Mouse (Mus musculus) thymus, postnatal 10 days (tissue): ENCODE results near the gene Ddx49.

Source experiments
- DNase-seq, 2 experiments: peaks; one replicate each; pipeline ENCODE4 v3.0.0; 2021; ENCODE audit warnings: low spot score in 2 of 2

Ddx49 gene

DNA sequence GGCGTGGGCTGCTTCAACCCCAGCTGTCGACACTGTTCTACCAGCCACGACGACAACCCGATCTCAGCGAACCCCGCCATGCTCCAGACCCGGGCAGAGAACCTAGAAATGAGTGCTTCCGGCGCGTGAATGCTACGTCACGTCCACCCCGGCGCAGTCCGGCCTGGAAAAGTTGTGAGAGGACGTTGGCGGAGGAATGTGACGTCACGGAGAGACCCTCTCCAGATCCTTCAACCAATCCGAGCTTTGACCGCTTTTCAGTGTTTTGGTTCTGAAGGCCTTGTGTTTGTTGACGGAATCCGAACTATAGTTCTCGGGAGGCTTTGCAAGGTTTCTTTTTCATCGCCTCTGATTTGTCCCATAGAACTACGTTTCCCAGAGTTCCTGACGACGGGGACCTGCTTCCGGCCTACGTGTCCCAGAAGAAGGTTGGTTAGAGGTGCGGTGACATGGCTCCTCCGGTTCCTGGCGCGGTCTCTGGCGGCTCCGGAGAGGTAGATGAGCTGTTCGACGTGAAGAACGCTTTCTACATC is at the start of gene Ddx49, which contains the start of gene Cope:
Gene Ddx49 (minus strand): TSS at position 132 of the 533 bp plus-strand sequence.
Gene Cope (plus strand): TSS at position 161 of the 533 bp plus-strand sequence.
- DNase-seq: peak; percentile 87 to 88

DNA sequence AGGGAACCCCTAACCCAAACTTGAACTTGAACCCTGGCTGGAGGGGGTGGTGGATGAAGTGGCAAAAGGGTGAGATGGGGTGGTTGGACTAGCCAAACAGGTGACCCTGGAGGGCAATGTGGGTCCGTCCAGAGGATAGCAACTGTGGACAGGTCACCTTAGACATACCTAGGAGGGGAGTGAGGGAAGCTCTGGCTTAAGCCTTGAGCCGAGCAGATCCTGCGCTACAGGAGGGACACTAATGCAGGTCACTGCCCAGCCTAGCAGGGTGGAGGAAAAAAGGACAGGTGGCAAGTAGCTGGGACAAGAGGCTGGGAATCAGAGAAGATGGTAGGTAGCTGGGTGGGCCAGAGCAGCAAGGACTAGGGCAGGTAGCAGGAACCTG is 49.7 kb upstream of the Ddx49 start:
- no peak for DNase-seq

DNA sequence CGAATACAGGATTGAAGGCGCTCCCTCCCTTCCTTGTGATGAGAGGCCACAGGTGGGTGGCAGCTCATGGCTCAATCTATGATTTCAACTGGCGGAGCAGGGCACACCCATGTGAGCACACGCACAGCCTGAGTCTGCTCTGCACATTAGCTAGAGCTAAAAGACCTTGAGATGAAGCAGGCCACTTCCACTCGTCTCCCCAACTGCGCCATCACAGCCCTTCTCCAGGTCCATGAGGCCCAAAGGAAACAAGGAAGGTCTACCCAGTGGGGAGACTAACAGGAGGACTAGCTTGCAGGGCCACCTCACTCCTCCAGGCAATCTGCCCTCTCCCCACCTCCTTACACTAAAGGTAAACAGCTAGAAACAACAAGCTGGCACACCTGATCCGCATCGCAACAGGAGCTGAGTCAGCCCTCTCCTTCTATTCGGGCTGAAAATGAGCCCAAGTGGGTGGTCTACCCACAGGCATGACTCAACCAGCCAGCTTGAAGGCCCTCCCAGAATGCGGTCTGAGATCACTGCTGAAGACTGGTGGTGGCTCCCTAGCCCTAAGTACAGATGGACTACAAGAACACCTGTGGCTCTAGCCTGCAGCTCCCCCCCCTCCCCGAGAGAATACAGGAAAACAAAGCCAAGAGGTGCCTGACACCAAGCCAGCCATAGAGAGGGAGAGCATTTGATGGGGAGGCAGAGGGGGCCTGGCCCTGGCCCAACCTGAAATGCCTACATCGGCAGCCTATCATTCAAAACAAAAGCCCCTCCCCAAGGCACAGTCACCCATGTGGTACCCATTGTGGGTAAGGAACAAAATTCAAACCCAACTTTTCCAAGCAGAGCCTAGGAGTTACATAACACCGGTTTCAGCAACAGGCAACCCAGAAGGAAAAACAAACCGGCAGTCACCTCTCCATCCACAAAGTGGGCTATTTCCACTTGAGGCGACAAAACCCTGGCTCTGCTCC is 49.0 kb upstream of the Ddx49 start:
- no peak for DNase-seq

DNA sequence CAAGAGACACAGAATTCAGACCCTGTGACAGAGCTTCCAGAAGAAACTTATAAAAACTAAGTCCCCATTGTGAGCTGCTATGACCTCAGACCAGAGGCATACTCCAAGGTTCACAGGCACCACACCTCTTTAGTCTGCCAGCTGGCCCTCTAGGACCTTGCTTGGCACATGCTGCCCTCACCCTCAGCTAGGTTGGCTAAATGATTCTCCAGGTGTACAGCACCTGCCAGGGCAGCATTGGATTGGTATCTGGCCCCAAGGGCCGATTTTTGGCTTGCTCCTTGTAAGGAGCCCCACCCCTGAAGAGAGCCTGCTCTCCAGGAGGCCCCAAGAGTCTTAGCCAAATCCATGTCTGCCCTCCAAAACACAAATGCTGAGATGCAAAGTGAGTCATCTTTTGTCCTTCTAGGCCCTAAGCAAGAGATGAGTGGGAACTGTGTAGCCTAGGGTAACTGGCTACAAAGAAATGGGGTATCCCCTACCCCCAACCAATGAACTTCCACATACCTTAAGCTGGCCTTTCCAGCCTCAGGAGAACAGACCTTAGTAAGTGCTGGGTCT is 45.7 kb upstream of the Ddx49 start:
- no peak for DNase-seq

DNA sequence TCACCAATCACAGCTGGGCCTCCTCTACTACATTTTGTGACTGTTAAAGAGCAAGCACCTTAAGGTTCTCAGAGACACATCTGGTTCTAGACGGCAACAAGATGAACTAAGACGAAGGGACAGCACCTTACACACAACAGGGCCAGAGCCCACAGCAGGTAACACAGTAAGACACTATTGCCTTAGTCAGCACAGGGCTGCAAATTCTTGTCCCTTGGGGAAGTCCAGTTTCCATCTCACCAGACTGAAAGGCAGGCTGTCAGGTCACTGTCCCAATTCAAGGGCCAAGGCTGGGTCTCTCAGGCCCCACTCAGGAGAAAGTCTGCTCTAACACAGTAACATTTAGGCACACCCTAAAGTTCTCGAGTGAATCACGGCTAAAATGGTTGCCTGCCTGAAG is 45.2 kb upstream of the Ddx49 start:
- no peak for DNase-seq

DNA sequence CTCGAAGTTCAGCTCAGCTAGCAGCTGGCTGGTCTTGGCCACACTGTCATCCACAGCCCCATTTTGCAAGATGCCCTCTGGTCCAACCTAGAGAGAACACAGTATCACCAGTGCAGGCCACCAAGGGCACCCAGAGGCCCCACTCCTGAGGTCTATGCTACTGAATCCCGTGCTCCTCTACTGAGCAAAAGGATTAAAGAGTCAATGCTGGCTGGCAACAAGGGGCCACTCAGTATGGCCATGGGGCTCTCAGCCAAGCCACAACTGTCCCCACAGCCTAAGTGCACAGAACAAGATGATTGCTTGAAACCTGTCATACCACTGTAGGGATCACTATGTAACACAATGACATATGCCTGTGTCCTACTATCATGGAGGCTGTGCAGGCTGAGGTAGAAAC is 42.0 kb upstream of the Ddx49 start:
- DNase-seq: no peak

DNA sequence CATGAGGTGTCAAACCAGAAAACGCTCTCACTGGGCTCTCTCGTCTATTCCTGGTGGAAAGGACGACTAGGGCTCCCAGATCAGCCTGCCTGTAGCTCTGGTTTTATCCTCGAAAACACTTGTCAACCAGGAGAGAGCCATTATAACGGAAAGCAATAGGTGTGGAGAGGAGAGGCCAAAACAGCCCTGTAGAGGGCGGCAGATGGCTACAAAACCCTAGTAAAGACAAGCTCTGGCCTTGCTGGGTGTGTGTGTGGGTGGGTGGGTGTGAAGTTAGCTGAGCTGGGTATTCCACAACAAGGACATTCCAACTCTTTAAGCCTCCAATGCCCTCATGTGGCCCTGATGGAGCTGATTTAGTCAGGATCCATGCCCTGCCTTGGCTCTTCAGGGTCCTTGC is 41.4 kb upstream of the Ddx49 start:
- peak in 1 of 2 experiments; percentile 32 for DNase-seq

DNA sequence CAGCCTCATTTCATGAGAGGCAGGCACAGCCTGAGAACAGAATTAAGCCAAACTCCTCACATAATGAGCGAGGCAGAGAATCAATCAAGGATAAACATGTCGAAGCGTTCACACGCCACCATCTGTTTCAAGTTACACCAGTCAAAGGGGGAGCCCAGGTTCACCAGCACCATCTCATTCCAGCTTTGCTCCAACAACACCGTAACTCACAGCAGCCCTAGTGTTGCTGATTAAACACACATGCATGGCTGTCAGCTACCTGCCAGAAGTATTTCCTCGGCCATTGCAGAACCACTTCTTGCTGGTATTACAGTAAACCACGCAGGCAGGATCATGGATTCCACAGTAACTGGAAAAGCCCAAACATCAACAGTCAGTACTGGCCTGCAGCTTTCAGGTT is 40.8 kb upstream of the Ddx49 start:
- no peak for DNase-seq

DNA sequence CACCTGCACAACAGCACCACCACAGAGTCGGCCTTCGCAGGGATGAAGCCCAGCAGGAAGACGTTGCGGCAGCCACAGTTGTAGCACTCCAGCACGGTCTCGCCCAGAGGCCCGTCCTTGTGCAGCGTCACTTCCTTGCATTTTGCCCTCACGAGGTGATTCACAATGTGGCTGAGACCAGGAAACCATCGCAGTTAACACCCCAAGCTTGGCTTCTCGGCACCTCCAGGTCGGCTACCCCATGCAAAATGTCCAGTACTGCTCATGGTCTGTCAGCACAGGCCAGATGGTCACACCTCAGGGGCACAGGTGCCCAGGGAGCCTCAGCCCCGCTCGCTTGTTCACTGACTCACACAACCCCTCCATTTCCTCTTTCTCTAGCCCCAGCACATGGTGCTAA is 39.7 kb upstream of the Ddx49 start:
- DNase-seq: no peak

DNA sequence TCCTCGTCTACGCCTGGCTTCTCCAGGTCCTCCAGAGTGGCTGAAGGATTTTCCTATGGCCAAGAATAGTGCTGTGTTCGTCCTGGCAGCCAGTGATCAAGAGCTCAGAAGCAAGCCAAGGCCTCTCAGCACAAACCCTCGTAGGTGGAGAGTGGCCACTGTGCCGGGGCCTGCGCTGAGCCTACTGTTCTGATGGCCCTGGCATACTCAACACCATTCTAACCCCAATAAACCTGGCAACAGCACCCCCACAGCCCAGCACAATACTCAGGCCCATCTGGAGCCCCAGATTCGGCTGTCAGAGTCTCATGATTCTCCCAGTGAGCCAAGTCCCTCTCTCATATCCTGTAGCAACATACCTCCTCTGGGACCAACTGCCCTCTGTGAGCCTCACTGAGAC is 38.4 kb upstream of the Ddx49 start:
- no peak for DNase-seq

DNA sequence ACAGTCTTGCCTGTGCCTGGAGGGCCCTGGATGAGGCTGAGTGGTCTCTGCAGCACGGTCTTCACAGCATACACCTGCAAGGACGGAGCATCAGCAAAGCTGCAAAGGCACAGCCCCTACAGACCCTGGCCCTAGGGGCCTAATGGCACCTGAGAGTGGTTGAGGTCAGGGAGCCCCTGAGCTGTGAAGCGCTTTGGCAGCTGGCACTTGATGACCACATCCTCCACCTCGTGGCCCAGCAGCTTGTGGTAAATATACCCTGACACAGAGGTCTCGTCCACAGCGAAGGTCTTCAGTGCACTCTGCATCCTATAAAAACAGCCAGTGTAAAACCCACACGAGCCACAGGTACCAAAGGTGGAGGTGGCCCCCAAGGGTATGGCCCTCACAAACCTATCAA is 36.6 kb upstream of the Ddx49 start:
- no peak for DNase-seq

DNA sequence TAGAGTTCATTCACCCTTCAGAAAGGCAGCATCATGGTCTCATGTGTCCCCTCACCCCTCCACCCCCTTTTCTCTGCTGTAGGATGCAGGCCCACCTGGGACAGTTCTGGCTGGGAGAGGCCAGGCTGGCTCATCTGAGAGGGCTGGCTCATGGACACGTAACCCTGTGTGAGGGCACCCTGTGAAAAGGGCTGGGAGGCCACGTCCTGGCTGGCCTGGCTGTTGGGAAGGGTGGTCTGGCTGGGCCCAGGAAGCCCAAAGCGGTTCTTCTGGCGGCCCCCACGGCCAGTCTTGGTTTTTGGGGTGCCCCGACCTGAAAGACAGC is 30.6 kb upstream of the Ddx49 start:
- no peak for DNase-seq

DNA sequence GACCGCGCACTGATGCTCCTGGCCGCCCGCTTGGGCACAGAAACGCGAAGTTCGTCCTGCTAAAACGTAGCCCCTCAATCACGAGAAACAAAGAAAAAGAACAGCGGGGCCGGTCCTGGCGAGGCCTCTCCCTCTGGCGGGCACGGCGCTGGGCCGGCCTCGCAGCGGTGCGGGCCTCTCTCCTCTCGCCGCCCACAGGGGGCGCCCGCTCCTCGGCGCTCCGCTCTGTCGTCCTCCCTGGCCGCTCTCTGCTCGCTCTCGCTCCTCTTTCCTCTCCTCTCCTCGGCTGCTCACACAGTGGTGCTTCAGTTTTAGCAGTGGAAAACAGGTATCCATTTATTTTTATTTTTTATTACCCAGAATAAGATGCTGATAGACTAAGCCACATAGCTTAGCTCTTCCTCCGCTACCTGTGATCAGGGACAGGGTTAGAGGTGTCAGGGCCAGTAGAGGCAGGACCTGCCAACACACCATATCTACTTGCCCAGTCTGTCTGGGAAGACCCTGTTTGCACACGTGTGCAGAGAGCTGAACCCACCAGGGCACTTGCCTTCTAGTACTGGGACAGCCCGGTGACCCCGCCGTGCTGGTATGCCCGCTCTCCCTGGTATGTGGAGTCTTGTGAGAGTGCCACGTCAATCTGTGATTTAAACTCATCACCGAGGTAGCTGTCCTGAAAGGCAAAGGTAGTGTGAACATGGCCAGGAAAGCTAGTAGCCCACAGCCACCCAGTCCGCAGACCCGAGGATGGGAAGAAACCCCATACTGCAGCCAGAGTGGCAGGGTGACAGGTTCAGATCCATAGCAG is 30.0 kb upstream of the Ddx49 start:
- DNase-seq: no peak

DNA sequence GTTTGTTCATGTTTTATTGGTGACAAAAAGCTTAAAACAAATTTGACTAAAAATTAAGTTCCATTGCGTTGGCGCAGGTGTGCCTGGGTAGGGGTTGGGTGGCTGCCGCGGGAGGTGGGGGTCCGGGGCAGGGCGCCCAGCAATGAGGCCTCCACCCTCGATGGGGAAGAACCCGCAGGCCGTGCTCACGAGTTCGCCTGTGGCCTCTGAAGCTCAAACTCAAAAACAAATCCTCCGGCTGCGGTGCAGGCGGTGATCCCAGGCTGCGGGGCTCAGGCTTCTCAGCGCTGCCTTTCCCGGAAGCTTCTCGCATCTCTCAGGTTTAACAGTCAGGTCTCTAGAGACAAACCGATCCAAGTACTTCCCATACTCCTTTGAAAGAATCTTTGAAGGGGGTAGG is 29.2 kb upstream of the Ddx49 start:
- no peak for DNase-seq

DNA sequence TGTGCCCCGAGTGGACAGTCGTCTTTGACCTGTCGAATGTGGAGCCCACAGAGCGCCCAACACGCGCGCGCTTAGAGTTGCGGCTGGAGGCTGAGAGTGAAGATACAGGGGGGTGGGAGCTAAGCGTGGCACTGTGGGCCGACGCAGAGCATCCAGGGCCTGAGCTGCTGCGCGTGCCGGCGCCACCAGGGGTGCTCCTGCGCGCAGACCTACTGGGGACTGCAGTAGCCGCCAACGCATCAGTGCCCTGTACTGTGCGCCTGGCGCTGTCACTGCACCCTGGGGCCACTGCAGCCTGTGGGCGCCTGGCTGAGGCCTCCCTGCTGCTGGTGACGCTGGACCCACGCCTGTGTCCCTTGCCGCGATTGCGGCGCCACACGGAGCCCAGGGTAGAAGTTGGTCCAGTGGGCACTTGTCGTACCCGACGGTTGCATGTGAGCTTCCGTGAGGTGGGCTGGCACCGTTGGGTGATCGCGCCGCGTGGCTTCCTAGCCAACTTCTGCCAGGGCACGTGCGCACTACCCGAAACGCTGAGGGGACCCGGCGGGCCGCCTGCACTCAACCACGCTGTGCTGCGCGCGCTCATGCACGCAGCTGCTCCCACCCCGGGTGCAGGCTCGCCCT is 28.6 kb upstream of the Ddx49 start:
- no peak for DNase-seq

DNA sequence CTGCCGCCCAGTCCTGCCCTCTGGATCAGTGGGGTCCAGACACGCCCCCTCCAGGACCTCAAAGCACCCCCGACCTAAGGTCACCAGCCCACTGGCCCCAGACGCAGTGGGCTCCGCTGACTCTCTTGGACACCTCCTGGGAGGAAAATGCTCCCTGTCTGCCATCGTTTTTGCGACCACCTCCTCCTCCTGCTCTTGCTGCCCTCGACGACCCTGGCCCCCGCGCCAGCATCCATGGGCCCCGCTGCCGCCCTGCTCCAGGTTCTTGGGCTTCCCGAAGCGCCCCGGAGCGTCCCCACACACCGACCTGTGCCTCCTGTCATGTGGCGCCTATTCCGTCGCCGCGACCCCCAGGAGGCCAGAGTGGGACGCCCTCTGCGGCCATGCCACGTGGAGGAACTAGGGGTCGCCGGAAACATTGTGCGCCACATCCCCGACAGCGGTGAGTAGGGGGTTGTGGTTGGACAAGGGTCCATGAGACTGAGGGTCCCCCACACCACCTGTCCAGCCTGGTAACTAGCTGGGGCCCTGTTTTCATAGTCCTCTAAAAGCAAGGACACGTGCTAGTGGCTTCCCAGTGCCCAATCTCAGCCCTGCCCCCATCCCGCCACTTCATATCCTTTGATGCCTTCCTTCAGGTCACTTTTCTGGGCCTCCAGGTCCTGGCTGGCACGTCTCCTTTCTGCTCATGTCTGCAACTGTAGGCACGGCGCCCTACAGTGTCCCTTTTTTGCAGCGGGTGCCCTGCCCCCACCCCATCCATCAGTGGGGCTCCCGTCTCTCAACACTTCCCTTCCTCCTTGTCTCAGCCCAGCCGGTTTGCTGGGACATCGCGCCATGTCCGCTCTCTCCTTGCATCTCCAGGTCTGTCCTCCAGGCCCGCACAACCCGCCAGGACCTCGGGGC is 27.8 kb upstream of the Ddx49 start:
- DNase-seq: no peak

DNA sequence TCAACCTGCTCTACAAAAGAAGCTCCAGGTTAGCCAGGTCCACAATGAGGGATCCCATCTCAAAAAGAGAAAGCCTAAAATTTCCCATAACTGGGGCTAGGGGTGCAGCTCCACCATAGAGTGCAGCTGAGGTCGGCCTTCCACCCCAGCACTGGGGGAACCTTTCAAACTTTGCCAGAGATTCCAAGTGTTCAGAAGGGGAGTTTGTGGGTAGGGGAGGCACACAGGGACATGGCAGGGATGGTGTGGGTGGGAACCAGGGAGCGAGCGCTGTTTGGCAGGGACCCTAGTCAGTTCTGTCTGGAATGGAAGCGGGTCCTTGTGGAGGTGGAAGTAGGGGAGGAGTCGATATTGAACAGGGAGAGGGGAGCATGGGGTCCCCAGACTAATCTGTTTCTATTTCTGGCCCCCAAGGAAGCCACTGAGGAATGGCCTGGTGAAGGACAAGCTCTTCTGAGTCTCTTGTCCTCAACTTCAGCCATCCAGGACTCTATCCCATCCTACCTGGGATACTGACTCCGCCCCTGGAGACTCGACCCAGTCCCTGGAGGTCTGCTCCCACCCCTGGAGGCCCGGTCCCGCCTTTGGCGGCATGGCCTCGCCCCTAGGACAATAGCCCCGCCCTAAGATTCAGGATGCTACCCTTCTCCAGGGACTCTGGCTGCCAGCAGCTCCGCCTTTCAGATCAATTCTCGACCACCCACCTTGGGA is 27.0 kb upstream of the Ddx49 start, which contains the start of gene Gdf1:
Gene Gdf1 (plus strand): TSS at position 694 of the 711 bp plus-strand sequence.
- no peak for DNase-seq

DNA sequence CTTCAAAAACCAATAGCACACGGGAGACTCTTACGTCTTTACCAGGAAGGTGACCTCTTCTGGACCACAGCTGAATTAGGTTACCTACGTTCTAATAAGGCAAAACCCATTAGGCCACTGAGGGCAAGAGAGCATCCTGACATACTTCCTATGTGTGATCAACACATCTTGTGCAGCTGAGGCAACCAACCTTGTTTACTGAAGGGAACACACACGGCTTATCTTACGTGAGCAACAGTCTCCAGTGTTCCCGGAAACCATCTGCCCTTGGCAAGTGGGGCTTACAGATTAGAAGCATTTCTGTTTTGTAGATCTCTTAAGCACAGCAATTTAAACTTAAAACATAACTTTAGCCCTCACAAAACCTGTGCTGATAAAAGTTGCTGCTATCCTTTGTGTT is 25.2 kb upstream of the Ddx49 start:
- no peak for DNase-seq

DNA sequence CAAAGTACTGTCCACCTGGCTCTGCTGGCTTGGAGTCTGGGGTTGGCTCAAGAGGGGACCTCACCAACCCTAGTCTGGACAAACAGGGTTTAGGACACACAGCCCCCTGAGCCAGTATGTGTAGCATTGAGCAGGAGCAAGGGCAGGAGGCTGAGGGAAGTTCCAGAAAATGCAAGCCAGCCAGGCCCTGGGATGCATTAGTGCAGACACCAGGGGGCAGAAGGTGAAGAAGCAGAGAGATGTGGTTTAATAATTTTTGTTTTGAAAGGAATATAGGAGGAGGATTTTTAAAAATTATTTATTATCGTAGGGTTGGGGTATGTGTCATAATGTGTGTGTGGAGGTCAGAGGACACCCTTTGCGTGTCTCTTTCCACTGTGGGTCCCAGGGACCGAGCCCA is 21.4 kb upstream of the Ddx49 start:
- DNase-seq: no peak

DNA sequence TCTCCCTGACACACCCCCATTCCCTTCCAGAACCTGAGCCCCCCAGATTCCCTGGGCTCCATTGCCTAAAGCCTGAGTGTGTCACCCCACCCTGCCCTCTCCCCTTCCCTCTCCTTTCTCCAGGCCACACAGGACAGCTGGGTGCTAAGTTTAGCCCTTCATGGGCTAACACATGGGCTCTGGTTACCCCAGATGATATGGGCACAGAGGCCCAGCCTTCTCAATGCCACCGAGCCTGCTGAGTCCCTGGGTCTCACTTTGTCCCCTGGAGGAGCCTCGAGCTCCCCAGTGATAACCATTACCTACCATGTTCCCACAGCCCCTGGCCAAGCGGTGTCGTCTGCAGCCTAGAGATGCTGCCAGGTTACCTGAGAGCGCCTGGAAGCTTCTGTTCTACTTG is 15.6 kb upstream of the Ddx49 start:
- DNase-seq: no peak
